Mouse (Mus musculus): ENCODE results near the gene Pnrc2.

The Pnrc2 gene

GRCm38 (mm10) chr4:135868996-135869395, 4.7 kb downstream of the Pnrc2 start:
- peak; percentile 47 for DNase-seq

- no peak for DNase-seq
These were observed 16.0 kb downstream of the Pnrc2 start for GRCm38 (mm10) chr4:135857597-135858186.

DNA sequence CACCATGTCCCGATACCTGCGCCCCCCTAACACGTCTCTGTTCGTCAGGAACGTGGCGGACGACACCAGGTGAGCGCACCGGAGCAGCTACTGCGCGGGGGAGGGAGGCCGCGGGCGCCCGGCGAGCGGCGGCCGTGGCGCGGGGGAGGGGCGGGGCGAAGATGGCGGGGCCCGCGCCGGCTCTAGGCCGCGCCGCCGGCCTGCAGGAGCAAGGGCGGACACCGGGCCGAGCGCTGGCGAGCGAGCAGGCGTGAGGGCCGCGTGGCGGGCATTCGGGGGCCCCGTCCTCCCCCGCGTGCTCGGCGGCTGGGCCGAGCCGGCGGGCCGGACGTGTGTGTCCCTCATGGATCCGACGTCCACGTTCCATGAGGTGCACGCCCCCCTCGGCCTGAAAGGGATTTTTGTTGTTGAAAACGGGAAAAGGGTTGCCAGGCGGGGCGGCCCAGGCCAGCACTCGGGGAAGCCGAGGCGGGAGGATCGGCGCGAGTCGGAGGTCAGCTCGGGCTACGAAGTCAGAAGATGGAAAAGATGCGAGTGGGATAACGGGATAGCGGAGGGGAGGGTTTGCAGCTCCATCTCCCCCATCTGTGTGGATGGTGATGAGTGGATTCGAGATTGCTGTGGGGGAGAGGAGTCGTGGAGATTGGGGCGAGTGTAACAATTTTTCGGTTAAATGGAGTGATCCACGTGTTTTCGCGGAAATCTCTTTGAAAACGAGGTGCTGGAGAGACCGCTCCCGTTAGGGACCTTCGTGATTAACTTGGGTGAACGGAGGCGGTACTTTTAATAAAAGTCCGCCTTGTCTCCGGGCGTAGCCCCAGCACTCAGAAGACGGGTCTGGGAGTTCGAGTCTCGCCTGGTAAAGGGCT, 17.2 kb downstream of the Pnrc2 start:
- peak; percentile 81 for DNase-seq

GRCm38 (mm10) chr4:135855536-135856222, 18.0 kb downstream of the Pnrc2 start, which contains the start of gene Srsf10:
Gene Srsf10, plus strand, starts transcription at chr4:135855747.
- peak; percentile 96 for DNase-seq

GRCm38 (mm10) chr4:135855080-135855479, 18.6 kb downstream of the Pnrc2 start:
- no peak for DNase-seq

DNA sequence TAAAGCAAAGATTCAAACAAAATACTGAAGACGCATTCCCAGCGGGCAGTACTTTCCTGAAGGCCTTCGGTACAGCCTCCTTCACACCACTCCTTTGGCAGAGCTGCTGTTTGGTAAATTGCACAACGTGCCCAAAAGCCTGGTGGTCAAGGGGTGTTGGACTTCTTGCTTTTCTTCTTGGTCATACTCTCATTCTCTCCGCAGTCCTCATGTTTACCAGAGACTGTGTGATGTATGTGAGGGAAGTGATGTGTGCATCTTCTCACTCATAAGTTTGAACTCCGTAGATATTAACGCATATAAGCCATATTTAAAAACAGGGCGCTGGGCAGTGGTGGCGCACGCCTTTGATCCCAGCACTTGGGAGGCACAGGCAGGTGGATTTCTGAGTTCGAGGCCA, 19.0 kb downstream of the Pnrc2 start:
- DNase-seq = no peak

DNA sequence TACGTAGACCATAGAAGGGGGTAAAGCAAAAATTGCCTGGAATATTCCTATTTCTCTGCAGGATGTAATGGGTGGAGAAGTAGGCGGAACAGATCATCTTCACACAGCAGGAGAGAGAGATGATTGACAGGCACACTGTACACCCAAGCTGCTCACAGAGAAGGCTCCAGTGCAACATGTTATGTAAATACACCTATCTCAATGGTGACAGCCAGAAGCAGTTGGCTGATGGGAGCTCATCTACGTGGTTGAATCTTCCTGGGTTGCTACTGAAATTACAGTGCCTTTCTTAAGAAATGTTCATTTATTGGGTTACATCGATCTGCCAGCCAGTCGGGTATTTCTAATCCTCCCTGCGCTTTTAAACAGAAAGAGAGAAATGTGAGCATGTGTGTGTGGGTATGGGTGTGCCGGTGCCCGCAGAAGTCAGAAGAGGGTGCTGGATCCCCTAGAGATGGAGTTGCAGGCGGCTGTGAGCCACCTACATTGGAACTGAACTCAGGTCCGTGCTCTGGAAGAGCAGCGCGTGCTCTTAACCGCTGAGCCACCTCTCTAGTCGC, 19.6 kb downstream of the Pnrc2 start:
- DNase-seq = no peak

GRCm38 (mm10) chr4:135851942-135852341, 21.7 kb downstream of the Pnrc2 start:
- DNase-seq = no peak

DNA sequence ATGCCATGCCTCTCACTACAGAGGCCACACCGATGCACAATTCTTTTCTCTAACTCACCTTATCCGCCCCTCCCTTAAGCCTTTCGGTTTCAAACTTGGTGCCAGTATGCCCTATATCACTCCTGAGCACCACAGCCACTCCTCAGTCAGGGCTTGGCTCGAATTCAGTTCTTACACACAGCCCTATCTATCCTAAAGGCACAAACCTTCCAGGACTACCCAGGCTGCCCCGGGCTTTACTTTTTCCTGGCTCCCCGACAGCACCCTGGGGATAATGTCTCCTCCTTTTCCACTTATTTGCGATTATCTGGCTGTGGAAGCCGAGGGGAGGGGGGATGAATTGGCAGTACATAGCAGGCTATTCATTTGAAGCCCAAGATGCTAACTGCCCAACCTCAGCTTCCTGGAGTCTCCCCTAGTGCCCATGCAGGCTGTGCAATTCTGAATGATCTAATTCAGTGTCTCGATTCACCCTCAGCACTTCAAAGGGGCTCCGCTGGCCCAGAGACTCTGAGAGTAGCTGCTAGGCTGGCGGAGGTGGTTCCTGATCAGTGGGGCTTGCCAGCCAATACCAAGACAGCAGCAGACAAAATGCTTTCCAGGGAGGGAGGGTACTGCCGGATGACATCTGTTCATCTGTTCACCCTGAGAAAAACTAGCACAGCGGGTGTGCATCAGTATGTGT, 23.1 kb downstream of the Pnrc2 start:
- no peak for DNase-seq

- DNase-seq = no peak
These were observed 26.1 kb downstream of the Pnrc2 start for GRCm38 (mm10) chr4:135847581-135847980.

- DNase-seq = peak; percentile 74
These were observed 29.2 kb downstream of the Pnrc2 start for GRCm38 (mm10) chr4:135844400-135844799.

DNA sequence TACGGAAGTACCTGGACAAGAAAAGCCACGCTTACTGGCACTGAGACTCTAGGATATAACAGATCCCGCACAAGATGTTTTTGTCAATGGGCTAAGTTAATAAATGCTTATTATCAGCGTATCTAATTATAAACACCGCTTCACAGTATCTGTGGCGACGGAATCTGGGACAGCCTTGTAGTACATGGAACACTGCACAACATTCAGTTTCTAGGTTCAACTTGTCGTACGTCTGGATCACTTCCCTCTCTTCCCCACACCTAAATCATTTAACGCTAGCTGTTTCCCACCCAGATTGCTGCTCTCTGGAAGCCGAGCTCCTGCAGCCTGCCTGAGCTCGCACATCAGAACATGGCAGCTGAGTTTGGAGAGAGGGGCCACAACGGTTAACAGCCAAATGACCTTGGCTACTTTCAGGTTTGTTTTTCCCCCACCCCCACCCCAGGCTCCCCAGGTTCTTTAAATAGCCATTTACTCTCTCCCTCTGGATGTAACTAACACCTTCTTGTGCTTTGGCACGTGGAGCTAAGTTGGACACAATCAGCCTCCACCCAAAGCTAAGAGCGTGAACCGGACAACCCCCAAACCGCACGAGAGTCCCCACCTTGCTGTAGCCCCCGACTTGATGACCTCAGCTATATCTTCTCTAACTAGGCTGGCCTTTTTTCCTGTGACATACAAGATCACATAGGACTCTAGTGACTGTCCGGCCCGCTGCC, 34.2 kb downstream of the Pnrc2 start:
- no peak for DNase-seq

- no peak for DNase-seq
These were observed 34.7 kb downstream of the Pnrc2 start for GRCm38 (mm10) chr4:135838925-135839292.

GRCm38 (mm10) chr4:135834124-135834717, 39.4 kb downstream of the Pnrc2 start:
- no peak for DNase-seq

- no peak for DNase-seq
These were observed 40.1 kb downstream of the Pnrc2 start for GRCm38 (mm10) chr4:135833301-135834123.

DNA sequence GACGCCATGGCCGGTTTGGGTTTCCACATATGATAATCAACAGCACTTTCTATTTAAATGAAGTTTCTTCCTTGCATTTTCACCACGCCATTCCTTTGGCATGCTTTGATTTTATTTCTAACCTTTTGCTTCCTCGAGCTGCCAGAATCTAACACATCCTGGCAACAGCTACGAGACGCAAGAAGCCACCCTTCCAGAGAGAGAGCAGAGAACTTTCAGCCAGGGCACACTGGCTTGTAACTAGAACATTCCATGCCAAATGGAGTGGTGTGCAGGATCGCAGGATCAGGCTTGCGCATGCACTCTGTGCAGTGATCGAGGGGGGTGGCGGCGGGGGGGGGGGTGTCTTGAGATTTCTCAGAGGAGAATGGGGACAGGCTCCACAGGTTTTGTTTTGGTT, 41.6 kb downstream of the Pnrc2 start:
- DNase-seq = peak; percentile 76

GRCm38 (mm10) chr4:135828491-135828890, 45.2 kb downstream of the Pnrc2 start:
- DNase-seq = peak; percentile 86

DNA sequence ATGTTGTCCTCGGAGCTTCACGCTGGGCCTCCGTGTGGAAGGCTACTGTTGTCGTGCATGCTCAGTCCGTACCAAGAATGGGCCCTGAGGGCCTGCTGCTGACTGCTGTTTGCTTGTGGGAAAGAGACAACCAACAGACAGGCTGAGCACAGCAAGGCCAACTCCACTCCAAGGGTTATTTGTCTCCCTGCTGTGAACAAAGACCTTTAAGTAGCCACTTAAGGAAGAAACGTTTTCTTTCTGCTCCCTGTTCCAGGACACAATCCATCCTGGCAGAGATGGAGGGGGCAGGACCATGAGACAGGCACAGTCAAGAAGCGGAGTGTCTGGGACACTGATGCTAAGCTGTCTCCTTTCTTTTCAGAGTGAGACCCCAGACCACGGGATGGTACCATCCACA, 49.4 kb downstream of the Pnrc2 start:
- no peak for DNase-seq

- DNase-seq = peak; percentile 54
These were observed 50.4 kb downstream of the Pnrc2 start for GRCm38 (mm10) chr4:135823298-135823697.

GRCm38 (mm10) chr4:135821772-135822171, 51.9 kb downstream of the Pnrc2 start:
- no peak for DNase-seq
